Mouse (Mus musculus) hindbrain, embryonic 15.5 days (tissue): ENCODE measurements around the gene Top1. TPM values are rescaled to one million over a fixed set of nuclear protein-coding genes. Genes with fewer than 3 reads are reported as not detected.

ENCODE experiments used
- ATAC-seq: fragments of 200-750 bp; cut with Nextera tagmentation; 2 replicates; pipeline ENCODE4 v1.8.0; 2017; ENCODE audit warnings: low read depth, moderate number of reproducible peaks, moderate TSS enrichment; ENCODE audit not compliant: low FRiP score
- H3K27ac ChIP-seq: fragments of 300-500 bp; sonication (generic); replicated peaks from 2 replicates; pipeline ENCODE4 v1.5.1; 2015; ENCODE audit warnings: mild to moderate bottlenecking, inconsistent platforms
- H3K27me3 ChIP-seq: fragments of 300-500 bp; sonication (generic); 2 replicates; pipeline ENCODE4 v1.6.1; 2015; ENCODE audit warnings: control low read depth, inconsistent platforms
- H3K36me3 ChIP-seq: fragments of 300-500 bp; sonication (generic); 2 replicates; pipeline ENCODE4 v1.6.1; 2015; ENCODE audit warnings: control low read depth, inconsistent platforms
- H3K4me1 ChIP-seq: fragments of 300-500 bp; sonication (generic); replicated peaks from 2 replicates; pipeline ENCODE4 v1.6.1; 2015; ENCODE audit warnings: control low read depth, inconsistent platforms
- H3K4me2 ChIP-seq: fragments of 300-500 bp; sonication (generic); 2 replicates; pipeline ENCODE4 v1.6.1; 2015; ENCODE audit warnings: moderate library complexity, mild to moderate bottlenecking, inconsistent platforms
- H3K4me3 ChIP-seq: fragments of 300-500 bp; sonication (generic); 2 replicates; pipeline ENCODE4 v1.5.1; 2015; ENCODE audit warnings: mild to moderate bottlenecking, inconsistent platforms
- H3K9ac ChIP-seq: fragments of 300-500 bp; sonication (generic); 2 replicates; pipeline ENCODE4 v1.6.1; 2015; ENCODE audit warnings: inconsistent platforms
- H3K9me3 ChIP-seq: fragments of 300-500 bp; sonication (generic); 2 replicates; pipeline ENCODE4 v1.6.1; 2016; ENCODE audit warnings: control low read depth, inconsistent platforms
- WGBS: fragments of 180-500 bp; shearing (Covaris S2); methylation state at CpG from one replicate; pipeline ENCODE4 v1.1.7; 2015; 5-methylcytosine and 5-hydroxymethylcytosine counted together
- polyA plus RNA-seq: library from polyadenylated mRNA; unstranded; fragments of >200 nt; fragmentation: Nextera tagmentation; extraction: Ambion mirVana; gene quantifications from 2 replicates; pipeline ENCODE4 v1.2.1, GENCODE M21; 2015

Gene Top1
- polyA plus RNA-seq, 1 experiment from 2014 or later: 66.2 TPM

DNA sequence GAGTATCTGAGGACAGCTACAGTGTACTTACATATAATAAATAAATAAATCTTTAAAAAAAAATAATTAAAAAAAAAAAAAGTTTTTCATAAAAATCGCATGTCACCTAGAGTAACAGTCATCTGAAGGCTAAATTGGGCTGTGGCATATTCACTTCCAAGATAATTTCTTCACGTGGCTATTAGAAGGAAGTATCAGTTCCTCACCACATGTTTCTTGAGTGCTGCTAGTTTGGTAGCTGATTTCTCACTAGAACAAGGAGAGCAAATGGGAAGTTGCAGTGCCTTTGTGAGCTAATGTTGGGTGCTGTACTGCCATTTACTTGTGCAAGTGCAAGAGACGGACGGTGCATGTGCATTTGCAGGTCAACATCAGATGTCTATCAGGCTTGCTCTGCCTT is 21.6 kb downstream of the Top1 start:
- Histone ChIP-seq H3K4me2 (no peak overlapping the region), H3K4me3 (no peak overlapping the region), H3K4me1 (0 out of 2 replicates have a peak, but pooled peaks cover 5% of the 10 kb centered on the region), H3K27ac (no peak overlapping the region), H3K9me3 (no peaks in the 10 kb centered on the region), H3K9ac (no peak overlapping the region), H3K36me3 (peaks cover 15% of the 10 kb centered on the region; the same call in 1 of the 2 replicates), H3K27me3 (no peaks in the 10 kb centered on the region)
- ATAC-seq: no peak
- 93% methylated on average over 4 of the region's 4 CpGs for WGBS

GRCm38 (mm10) chr2:160700271-160700670 is 54.6 kb downstream of the Top1 start:
- Histone ChIP-seq H3K4me2 (no peak overlapping the region), H3K4me1 (no peaks in the 10 kb centered on the region), H3K36me3 (peaks cover 51% of the 10 kb centered on the region), H3K27ac (no peak overlapping the region), H3K27me3 (no peaks in the 10 kb centered on the region), H3K9ac (no peak overlapping the region), H3K4me3 (no peak overlapping the region), H3K9me3 (no peaks in the 10 kb centered on the region)
- ATAC-seq: no peak
- 77% methylated on average over 5 of the region's 5 CpGs for WGBS

DNA sequence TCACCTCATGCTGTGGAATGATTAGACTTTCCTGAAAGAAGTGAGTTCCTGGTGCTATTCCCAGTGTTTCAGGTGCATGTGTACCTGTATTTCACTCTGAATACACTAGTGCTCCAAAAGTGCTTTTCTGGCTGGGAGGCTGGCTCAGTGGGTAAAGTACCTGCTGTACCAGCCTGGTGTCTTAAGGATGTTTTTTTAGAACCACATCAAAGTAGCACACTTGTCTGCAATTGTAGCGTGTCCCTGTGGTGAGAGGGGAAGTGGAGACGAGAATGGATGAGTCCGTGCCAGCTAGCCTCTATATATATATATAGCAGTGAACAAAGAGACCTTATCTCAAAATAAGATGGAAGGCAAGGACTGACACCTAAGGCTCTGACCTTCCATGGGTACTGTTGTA is 55.9 kb downstream of the Top1 start:
- H3K9me3 ChIP-seq: no peaks in the 10 kb centered on the region
- no peaks in the 10 kb centered on the region for H3K4me1 ChIP-seq
- WGBS: 84% methylated on average over 3 of the region's 3 CpGs
- no peak for ATAC-seq
- no peak overlapping the region for H3K27ac ChIP-seq
- peaks cover 60% of the 10 kb centered on the region for H3K36me3 ChIP-seq
- H3K9ac ChIP-seq: no peak overlapping the region
- no peak overlapping the region for H3K4me2 ChIP-seq
- H3K27me3 ChIP-seq: no peaks in the 10 kb centered on the region
- no peak overlapping the region for H3K4me3 ChIP-seq

DNA sequence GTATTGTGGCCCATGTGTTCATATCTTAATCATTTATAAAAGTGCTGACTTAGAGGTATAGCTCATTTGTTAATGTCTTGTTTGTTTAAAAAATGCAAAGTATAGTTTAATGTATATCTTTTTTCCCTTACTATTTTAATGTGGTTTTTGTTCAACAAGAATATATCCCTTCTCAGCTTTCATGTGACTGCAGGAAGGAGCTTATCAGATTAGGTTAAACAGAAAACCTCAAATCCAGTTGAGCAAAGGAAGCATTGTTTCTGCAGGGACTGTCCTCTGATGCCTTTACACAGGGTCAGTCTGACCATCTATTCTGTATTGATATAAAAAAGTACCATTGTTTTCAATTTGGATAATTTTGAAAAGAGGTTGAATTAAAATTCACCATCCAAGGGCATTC is 57.1 kb downstream of the Top1 start:
- Histone ChIP-seq H3K4me1 (no peaks in the 10 kb centered on the region), H3K4me2 (no peak overlapping the region), H3K36me3 (peaks cover 62% of the 10 kb centered on the region), H3K4me3 (no peak overlapping the region), H3K27me3 (no peaks in the 10 kb centered on the region), H3K9ac (no peak overlapping the region), H3K27ac (no peak overlapping the region), H3K9me3 (no peaks in the 10 kb centered on the region)
- ATAC-seq: no peak

- Histone ChIP-seq H3K27ac (no peak overlapping the region), H3K4me2 (no peak overlapping the region), H3K4me3 (no peak overlapping the region), H3K27me3 (no peaks in the 10 kb centered on the region), H3K36me3 (peaks cover 63% of the 10 kb centered on the region), H3K9me3 (no peaks in the 10 kb centered on the region), H3K4me1 (no peaks in the 10 kb centered on the region), H3K9ac (no peak overlapping the region)
- no peak for ATAC-seq
- WGBS: 85% methylated on average over 3 of the region's 3 CpGs
Observed at GRCm38 (mm10) chr2:160707673-160708072, 62.0 kb downstream of the Top1 start.

DNA sequence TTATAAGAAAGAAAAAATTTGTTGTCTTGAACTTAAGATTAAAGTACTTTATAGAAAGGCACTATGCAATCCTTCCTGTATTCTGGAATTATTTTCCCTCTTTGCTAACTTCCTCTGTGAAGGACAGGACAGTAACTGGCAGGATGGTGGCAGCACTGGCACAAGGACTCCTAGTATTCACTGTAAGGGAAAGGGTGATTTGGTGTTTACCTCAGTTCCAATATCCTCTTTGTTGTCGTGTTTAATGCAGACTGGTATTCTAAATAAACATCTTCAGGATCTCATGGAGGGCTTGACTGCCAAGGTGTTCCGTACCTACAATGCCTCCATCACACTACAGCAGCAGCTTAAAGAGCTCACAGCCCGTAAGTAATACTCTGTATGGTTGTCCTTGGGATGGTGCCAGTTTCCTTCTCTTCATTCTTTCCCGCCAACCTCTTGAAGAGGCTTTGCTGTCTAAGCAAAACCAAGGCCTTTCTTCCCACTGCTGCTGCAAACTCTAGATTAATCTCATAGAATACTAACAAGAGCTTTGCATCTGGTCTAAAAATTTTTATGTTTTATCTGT is 69.9 kb downstream of the Top1 start:
- H3K4me1 ChIP-seq: no peaks in the 10 kb centered on the region
- peaks cover 78% of the 10 kb centered on the region for H3K36me3 ChIP-seq
- ATAC-seq: no peak
- WGBS: 61% methylated on average over 4 of the region's 4 CpGs
- no peaks in the 10 kb centered on the region for H3K9me3 ChIP-seq
- H3K9ac ChIP-seq: no peak overlapping the region
- no peaks in the 10 kb centered on the region for H3K27me3 ChIP-seq
- H3K4me2 ChIP-seq: no peak overlapping the region
- no peak overlapping the region for H3K27ac ChIP-seq
- no peak overlapping the region for H3K4me3 ChIP-seq

DNA sequence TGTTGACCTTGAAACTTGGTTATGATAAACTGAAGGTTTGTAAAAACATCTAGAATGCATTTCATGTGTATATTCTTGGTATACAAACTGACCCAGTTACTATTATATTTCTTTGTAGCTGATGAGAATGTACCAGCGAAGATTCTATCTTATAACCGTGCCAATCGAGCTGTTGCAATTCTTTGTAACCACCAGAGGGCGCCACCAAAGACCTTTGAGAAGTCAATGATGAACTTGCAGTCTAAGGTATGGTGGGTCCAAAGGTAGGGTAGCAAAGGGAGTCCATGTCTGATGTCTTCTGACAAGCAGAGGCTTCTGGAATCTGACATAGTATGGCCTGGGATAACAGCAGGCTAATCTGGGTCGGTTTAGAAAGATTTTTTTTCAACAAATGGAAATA is 71.6 kb downstream of the Top1 start:
- Histone ChIP-seq H3K36me3 (peaks cover 85% of the 10 kb centered on the region), H3K4me1 (no peaks in the 10 kb centered on the region), H3K4me2 (no peak overlapping the region), H3K27me3 (no peaks in the 10 kb centered on the region), H3K27ac (no peak overlapping the region), H3K9me3 (no peaks in the 10 kb centered on the region), H3K4me3 (no peak overlapping the region), H3K9ac (no peak overlapping the region)
- WGBS: 80% methylated on average over 5 of the region's 5 CpGs
- no peak for ATAC-seq

GRCm38 (mm10) chr2:160718811-160719210 is 73.1 kb downstream of the Top1 start:
- H3K4me2 ChIP-seq: no peak overlapping the region
- H3K4me3 ChIP-seq: no peak overlapping the region
- H3K27ac ChIP-seq: no peak overlapping the region
- peak; percentile 27; the same call in 1 of the 2 replicates for ATAC-seq
- H3K4me1 ChIP-seq: no peaks in the 10 kb centered on the region
- WGBS: 74% methylated on average over 3 of the region's 3 CpGs
- no peaks in the 10 kb centered on the region for H3K9me3 ChIP-seq
- H3K36me3 ChIP-seq: peaks cover 86% of the 10 kb centered on the region
- H3K27me3 ChIP-seq: no peaks in the 10 kb centered on the region
- H3K9ac ChIP-seq: no peak overlapping the region

- H3K4me1 ChIP-seq: no peaks in the 10 kb centered on the region
- no peaks in the 10 kb centered on the region for H3K9me3 ChIP-seq
- no peak overlapping the region for H3K27ac ChIP-seq
- ATAC-seq: no peak
- no peak overlapping the region for H3K4me3 ChIP-seq
- WGBS: 87% methylated on average over 4 of the region's 4 CpGs
- H3K36me3 ChIP-seq: peaks cover 61% of the 10 kb centered on the region
- no peak overlapping the region for H3K9ac ChIP-seq
- H3K4me2 ChIP-seq: no peak overlapping the region
- no peaks in the 10 kb centered on the region for H3K27me3 ChIP-seq
Observed at GRCm38 (mm10) chr2:160722714-160723113, 77.0 kb downstream of the Top1 start.

DNA sequence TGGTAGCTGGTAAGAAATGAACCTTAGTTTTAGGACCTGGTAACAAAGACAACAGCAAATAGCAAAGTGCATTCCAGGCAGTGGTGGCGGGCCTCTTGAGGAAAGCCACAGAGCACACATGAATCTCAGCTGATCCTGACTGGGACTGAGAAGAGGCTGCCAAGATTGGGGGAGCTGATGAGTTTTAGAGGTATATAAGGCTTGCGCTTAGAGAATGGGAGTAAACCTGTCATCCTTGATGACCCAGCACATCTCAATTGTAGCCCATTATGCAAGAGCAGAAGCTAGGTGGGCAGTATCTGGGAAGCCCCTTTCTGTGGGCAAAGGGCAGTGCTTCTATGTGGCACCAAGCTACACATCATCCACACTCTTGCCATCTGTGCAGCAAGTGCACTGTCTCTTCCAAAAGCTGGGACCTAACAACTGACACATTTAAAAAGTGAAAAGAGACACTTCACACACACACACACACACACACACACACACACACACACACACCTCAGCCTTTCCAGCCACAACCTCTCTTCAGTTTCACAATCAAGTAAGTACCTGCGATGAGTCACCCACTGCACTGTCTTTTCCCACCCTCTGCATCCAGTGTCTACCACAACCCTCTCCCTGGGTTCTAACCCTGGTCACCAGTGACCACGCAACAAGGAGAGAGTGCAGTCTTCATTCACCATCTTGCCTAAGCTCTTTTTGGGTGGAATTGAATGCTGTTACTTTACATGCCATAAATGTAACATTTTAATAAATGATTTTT is 78.1 kb downstream of the Top1 start:
- H3K27ac ChIP-seq: no peak overlapping the region
- no peak for ATAC-seq
- H3K36me3 ChIP-seq: peaks cover 52% of the 10 kb centered on the region
- no peak overlapping the region for H3K9ac ChIP-seq
- H3K9me3 ChIP-seq: no peaks in the 10 kb centered on the region
- H3K4me3 ChIP-seq: no peak overlapping the region
- H3K4me2 ChIP-seq: no peak overlapping the region
- no peaks in the 10 kb centered on the region for H3K27me3 ChIP-seq
- H3K4me1 ChIP-seq: no peaks in the 10 kb centered on the region
- 96% methylated on average over 4 of the region's 4 CpGs for WGBS

DNA sequence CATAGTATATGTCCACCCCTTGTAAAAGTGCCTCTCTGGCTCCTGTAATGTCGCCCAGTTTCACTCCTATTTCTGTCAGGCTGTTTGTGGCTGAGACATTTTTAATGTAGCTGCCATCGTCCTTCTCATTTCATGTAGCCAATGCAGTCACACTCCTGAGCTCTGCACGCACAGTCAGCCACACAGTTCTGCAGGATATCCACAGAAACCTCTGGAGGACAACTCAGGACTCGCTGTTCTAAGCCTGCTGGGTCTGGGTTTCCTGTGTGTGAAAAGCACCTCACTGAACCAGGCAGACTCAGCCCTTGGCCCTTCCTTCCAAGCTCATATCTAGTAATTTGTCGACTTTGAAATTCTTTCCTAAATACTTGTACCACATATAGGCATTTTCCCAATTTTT is 78.8 kb downstream of the Top1 start:
- WGBS: 94% methylated on average over 5 of the region's 5 CpGs
- peaks cover 45% of the 10 kb centered on the region for H3K36me3 ChIP-seq
- no peaks in the 10 kb centered on the region for H3K9me3 ChIP-seq
- no peaks in the 10 kb centered on the region for H3K4me1 ChIP-seq
- no peak overlapping the region for H3K4me3 ChIP-seq
- no peak for ATAC-seq
- no peaks in the 10 kb centered on the region for H3K27me3 ChIP-seq
- H3K4me2 ChIP-seq: no peak overlapping the region
- H3K27ac ChIP-seq: no peak overlapping the region
- H3K9ac ChIP-seq: no peak overlapping the region

DNA sequence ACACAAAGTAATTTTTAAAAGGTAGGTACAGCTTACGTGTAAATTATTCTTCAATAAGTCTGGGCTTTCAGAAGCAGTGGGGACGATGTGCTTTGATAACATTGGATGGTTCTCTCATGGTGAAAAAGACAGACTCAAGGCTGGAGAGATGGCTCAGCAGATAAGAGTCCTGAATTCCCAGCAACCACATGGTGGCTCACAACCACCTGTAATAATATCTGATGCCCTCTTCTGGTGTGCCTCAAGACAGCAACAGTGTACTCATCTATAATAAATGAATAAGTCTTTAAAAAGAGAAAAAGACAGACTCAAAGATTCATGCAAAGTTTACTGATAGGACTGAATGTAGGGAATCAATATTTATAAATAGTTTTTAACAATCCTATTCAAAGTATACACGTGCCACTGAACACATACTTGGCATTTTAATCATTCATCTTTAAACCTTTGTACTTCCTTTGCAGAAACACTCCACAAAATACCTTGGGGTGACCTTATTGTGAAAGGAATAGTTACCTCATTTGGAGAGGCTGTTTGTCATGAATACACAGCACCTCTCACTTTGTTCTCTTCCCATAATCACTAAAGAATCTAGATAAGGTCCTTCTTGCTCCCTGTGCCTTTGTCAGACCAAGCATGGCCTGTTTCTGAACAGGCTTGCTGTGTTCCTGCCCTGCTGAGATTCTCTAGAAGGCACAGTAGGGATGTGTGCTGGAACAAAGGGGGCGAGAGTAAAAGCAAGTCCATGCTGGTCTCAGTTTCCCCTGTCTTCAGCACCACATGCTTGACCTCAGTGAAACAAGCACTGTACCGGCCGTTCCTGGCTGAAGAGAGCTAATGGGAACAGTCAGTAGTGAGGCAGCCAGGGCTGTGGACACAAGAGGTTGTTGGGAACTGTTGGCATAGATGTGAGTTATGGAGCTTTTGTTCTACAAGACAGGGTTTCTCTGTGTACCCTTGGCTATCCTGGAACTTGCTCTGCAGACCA is 80.5 kb downstream of the Top1 start:
- peaks cover 33% of the 10 kb centered on the region for H3K36me3 ChIP-seq
- H3K9ac ChIP-seq: no peak overlapping the region
- no peaks in the 10 kb centered on the region for H3K9me3 ChIP-seq
- no peak overlapping the region for H3K4me3 ChIP-seq
- no peak for ATAC-seq
- 85% methylated on average over 6 of the region's 6 CpGs for WGBS
- no peak overlapping the region for H3K4me2 ChIP-seq
- H3K27ac ChIP-seq: no peak overlapping the region
- H3K27me3 ChIP-seq: no peaks in the 10 kb centered on the region
- H3K4me1 ChIP-seq: peaks cover 11% of the 10 kb centered on the region; the same call in 1 of the 2 replicates
